Mouse (Mus musculus) c-Kit-negative CD71-positive TER-119-positive erythroid progenitor cells, embryonic 14.5 days (primary cell): ENCODE data around the gene Trp53bp2.

ENCODE experiments used
- DNase-seq: peaks from one replicate; pipeline ENCODE4 v3.0.0-alpha.2; 2013; ENCODE audit warnings: low read depth, low spot score

The Trp53bp2 gene

GRCm38 (mm10) chr1:182408684-182409327 is at the start of gene Trp53bp2:
Gene Trp53bp2, plus strand, starts transcription at chr1:182409172.
- peak; percentile 97 for DNase-seq

DNA sequence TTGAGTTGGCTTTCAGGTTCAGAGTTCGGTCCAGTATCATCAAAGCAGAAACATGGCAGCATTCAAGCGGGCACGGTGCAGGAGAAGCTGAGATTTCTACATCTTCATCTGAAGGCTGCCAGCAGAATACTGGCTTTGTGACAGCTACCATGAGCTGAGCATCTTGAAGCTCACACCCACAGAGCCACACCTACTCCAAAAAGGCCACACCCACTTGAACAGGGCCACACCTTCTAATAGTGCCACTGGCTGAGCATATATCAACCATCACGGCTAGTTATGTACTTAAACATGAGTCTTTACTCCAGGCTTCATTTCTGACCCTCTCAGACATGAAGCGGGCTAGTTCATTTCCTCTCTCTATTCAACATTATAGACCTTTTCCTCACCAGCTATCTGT is 46.3 kb upstream of the Trp53bp2 start:
- peak; percentile 31 for DNase-seq

- no peak for DNase-seq
Observed at GRCm38 (mm10) chr1:182363683-182364404, 45.1 kb upstream of the Trp53bp2 start.

GRCm38 (mm10) chr1:182368309-182368708 is 40.7 kb upstream of the Trp53bp2 start:
- no peak for DNase-seq

GRCm38 (mm10) chr1:182368782-182369181 is 40.2 kb upstream of the Trp53bp2 start:
- DNase-seq = no peak

GRCm38 (mm10) chr1:182369435-182369834 is 39.5 kb upstream of the Trp53bp2 start:
- no peak for DNase-seq

DNA sequence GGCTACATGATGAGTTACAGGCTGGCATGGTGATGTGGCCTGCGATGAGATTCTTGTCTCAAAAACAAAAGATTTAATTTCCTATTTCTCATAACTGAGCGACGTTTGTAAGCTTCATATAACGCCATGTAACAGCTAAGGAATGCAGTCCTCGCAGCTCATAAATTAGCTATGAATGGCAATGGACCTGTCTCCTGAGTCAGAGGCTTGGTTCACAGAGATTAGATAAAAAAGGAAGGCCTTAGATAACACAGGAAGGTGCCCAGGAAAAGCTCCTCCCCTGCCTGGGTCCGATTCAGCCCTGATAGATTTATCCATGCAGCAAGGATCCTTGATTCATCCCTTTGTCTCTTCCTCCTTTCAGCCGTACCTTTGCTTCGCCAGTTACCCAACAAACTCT is 37.1 kb upstream of the Trp53bp2 start:
- DNase-seq = no peak

DNA sequence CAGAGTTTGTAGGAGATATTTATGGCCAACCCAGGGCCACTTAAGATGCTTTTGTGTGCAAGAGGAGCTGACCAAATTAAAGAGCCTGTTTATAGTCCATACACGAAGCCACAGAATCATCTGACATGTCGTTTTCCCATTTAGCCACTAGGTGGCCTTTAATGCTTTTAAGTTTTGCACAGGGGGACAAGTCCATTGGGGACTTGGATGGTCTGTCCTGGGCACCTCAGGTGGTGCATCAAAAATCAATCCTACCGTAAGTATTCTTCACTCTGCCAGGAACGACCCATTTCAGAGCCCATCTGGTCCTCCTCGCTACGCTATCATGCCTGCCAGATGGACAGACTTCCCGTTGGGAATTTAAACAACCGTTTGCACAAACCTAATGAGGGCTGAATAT is 32.8 kb upstream of the Trp53bp2 start:
- DNase-seq = peak; percentile 24

DNA sequence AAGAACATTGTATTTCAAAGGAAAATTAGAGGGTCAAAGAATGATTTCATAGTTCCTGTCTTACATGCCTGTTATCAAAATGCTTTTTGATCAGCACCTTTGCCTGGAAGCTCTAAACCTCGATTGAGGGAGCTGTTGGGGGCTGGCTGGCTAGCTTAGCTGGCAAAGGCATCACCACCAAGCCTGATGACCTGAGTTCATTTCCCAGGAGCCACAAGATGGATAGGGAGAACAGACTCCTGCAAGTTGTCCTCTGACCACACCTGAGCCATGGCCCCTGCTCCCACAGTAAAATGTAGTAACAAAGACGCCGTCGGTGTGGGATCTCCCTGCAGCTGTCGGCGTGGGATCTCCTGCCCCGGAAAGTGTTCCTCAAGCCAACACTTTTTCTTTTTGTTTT is 32.1 kb upstream of the Trp53bp2 start:
- DNase-seq = no peak

DNA sequence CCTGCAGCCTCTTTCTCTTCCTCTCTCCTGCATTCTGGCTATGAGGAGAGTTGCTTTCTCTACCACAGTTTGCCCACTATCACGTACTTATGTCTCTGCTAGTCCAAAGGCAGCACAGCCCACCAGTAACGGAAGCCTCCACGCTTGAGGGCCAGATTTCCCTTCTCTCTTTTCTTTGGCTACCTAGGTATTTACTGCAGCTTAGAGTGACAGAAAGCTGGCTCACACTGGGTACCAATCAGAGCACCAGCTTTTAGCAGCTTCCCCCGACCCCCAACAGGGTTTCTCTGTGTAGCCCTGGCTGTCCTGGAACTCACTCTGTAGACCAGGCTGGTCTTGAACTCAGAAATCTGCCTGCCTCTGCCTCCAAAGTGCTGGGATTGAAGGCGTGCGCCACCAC is 31.5 kb upstream of the Trp53bp2 start:
- no peak for DNase-seq

GRCm38 (mm10) chr1:182378205-182378835 is 30.7 kb upstream of the Trp53bp2 start:
- DNase-seq = no peak

GRCm38 (mm10) chr1:182378876-182379275 is 30.1 kb upstream of the Trp53bp2 start:
- DNase-seq = no peak

DNA sequence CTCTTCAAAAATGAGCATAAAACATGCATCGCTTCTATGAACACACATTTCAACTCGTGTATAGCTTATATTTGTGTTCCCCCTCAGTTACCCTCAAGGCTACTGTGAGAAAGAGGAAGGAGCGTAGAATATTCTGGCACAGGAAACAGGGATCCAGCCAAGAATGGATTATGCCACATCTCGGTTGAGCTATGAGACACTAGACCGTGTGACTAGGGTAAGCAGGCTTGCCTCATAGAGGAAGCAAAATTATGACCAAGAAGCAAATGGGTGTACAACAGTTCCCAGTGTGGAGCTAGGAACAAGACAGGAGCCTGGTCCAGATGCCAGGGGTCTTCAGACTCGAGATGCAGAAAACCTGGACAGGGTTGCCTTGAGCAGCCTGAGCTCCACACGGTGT is 28.3 kb upstream of the Trp53bp2 start:
- no peak for DNase-seq

- DNase-seq = no peak
Observed at GRCm38 (mm10) chr1:182381327-182381726, 27.6 kb upstream of the Trp53bp2 start.

GRCm38 (mm10) chr1:182383096-182383495 is 25.9 kb upstream of the Trp53bp2 start:
- DNase-seq = no peak

GRCm38 (mm10) chr1:182386449-182386848 is 22.5 kb upstream of the Trp53bp2 start:
- no peak for DNase-seq

- no peak for DNase-seq
Observed at GRCm38 (mm10) chr1:182388729-182389128, 20.2 kb upstream of the Trp53bp2 start.

DNA sequence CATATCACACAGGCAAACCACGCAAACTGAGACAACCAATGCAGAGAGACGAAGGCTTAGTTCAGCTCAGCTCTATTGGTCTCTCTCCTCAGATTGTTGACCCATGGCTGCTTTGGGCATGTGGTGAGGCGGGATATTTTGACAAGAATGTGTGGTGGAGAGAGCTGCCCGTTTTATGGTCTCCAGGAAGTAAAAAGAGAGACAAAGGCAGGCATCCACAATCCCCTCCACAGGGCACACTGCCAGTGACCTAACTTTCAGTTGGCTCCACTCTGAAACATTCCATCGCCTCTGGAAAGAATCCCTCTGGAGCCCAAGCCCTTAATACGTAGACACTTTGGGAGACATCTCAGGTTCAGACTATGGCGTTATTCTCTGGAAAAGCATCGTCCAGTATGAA is 10.8 kb upstream of the Trp53bp2 start:
- no peak for DNase-seq

- DNase-seq = no peak
Observed at GRCm38 (mm10) chr1:182398780-182399179, 10.2 kb upstream of the Trp53bp2 start.

DNA sequence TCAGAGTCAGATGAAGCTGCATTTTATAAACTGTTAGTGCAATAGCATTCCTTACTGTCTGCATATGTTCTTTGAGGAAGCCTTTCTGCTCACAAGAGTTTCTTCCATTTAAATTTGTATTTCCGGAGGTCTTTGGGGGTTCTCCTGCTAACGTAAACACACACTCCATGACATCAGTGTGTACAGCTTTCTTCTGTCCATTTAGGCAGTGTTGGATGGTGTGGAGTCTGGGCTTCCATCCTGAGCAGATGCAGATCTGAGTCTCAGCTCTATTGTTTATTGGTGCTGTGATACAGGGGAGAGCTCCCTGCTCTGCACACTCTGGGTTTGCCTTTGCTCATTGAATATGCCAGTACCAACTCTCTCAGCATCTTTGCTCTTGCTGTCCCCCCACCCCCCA is 9.8 kb upstream of the Trp53bp2 start:
- no peak for DNase-seq

GRCm38 (mm10) chr1:182399908-182400307 is 9.1 kb upstream of the Trp53bp2 start:
- DNase-seq = no peak

GRCm38 (mm10) chr1:182403076-182403475 is 5.9 kb upstream of the Trp53bp2 start:
- no peak for DNase-seq

DNA sequence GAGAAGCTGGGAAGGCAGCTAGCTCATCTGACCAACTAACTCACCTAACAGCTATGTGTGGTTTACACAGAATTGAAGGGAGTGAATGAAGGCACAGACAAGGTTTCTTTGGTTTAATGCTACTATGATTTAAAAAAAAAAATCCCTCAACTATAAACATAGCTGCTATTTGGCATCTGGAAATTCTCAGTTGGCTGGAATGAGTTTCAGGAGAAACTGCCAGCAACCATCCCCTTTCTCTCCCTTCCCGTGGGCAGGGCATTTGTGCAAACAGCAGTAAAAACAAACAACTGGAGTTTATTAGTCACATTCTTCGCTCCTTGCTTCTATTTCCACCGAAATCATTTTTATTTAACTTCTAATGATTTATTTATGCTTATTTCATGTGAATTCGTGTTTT is 2.4 kb upstream of the Trp53bp2 start:
- no peak for DNase-seq
